Mouse (Mus musculus) midbrain, embryonic 14.5 days (tissue): ENCODE measurements around the gene Plxna2. TPM values are rescaled to one million over a fixed set of nuclear protein-coding genes. Genes with fewer than 3 reads are reported as not detected.

Experiments
- ATAC-seq: fragments of 200-750 bp; cut with Nextera tagmentation; 2 replicates; pipeline ENCODE4 v1.8.0; 2017; ENCODE audit warnings: moderate number of reproducible peaks, moderate library complexity; ENCODE audit not compliant: low FRiP score, low TSS enrichment
- DNase-seq: peaks from one replicate; pipeline ENCODE4 v3.0.0-alpha.2; 2015
- H3K27ac ChIP-seq: fragments of 300-500 bp; sonication (generic); replicated peaks from 2 replicates; pipeline ENCODE4 v1.5.1; 2014; ENCODE audit warnings: mild to moderate bottlenecking, low read depth, low read length, moderate library complexity
- H3K27me3 ChIP-seq: fragments of 300-500 bp; sonication (generic); 2 replicates; pipeline ENCODE4 v1.6.1; 2014; ENCODE audit warnings: low read length, control low read depth, mixed read lengths; ENCODE audit not compliant: control insufficient read depth, insufficient read depth
- H3K36me3 ChIP-seq: fragments of 300-500 bp; sonication (generic); 2 replicates; pipeline ENCODE4 v1.6.1; 2014; ENCODE audit warnings: low read length, control low read depth; ENCODE audit not compliant: control insufficient read depth, insufficient read depth
- H3K4me1 ChIP-seq: fragments of 300-500 bp; sonication (generic); 2 replicates; pipeline ENCODE4 v1.6.1; 2014; ENCODE audit warnings: mild to moderate bottlenecking, antibody characterized with exemption, low read length, control low read depth; ENCODE audit not compliant: control insufficient read depth, insufficient read depth
- H3K4me2 ChIP-seq: fragments of 300-500 bp; sonication (generic); 2 replicates; pipeline ENCODE4 v1.6.1; 2014; ENCODE audit warnings: mild to moderate bottlenecking, low read length, moderate library complexity
- H3K4me3 ChIP-seq: fragments of 300-500 bp; sonication (generic); replicated peaks from 2 replicates; pipeline ENCODE4 v1.5.1; 2014; ENCODE audit warnings: low read depth, low read length
- H3K9ac ChIP-seq: fragments of 300-500 bp; sonication (generic); replicated peaks from 2 replicates; pipeline ENCODE4 v1.6.1; 2014; ENCODE audit warnings: mild to moderate bottlenecking, low read length, moderate library complexity
- H3K9me3 ChIP-seq: fragments of 300-500 bp; sonication (generic); 2 replicates; pipeline ENCODE4 v1.6.1; 2016; ENCODE audit warnings: low read length, control low read depth, mixed read lengths; ENCODE audit not compliant: control insufficient read depth
- WGBS: fragments of 180-500 bp; shearing (Covaris S2); extraction: QIAGEN DNeasy Blood & Tissue Kit; methylation state at CpG from one replicate; pipeline ENCODE4 v1.1.7; 2014; 5-methylcytosine and 5-hydroxymethylcytosine counted together
- polyA plus RNA-seq: library from polyadenylated mRNA; unstranded; fragments of >200 nt; fragmentation: Nextera tagmentation; extraction: Ambion mirVana; gene quantifications from 2 replicates; pipeline ENCODE4 v1.2.1, GENCODE M21; 2014

Plxna2 gene
- polyA plus RNA-seq, 1 experiment from 2014 or later = 24.1 TPM

DNA sequence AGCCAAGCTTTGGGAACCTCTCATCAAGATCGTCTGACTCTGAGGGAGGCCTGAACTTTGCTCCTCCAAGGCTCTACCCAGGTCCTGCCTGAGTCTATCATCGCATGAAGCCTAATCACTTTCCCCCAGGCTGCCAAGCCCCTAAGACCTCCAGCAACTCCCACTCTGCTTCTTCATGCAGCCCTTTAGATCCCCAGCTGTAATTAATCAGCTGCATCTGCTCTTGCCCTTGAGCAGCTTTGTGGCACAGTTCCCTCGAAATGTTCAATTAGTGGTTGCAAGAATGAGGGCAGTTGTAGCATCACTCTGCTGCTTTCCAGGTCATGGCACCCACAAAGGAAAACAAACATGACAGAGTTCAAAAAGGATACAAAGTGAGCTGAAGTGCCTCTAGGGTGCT, 155.9 kb downstream of the Plxna2 start:
- no peak overlapping the region for H3K4me2 ChIP-seq
- H3K9ac ChIP-seq = no peak overlapping the region
- H3K36me3 ChIP-seq = peaks cover 14% of the 10 kb centered on the region
- H3K27ac ChIP-seq = no peak overlapping the region
- DNase-seq (no peak), ATAC-seq (no peak)
- H3K4me3 ChIP-seq = no peak overlapping the region
- no peaks in the 10 kb centered on the region for H3K4me1 ChIP-seq
- H3K9me3 ChIP-seq = no peaks in the 10 kb centered on the region
- H3K27me3 ChIP-seq = no peaks in the 10 kb centered on the region
- 50% methylated on average over 3 of the region's 3 CpGs for WGBS

DNA sequence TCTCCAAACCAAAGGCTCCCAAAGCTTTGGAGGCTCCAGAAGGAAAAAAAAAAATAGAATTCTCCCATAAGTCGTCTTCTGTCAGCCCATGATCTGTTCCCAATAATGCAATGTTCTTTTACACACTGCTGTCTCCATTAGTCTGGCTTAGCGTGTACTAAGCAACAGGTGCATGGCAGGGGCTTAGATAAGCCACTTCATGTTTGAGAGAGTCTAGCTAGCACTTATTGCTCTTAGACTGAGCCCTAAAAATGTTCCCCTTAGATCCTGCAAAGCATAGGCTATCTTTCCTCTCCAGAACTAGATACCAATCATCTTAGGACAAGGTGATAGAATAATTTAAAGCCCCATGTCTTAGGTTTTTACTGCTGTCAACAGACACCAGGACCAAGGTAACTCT, 156.3 kb downstream of the Plxna2 start:
- Histone ChIP-seq H3K36me3 (peaks cover 12% of the 10 kb centered on the region), H3K4me3 (no peak overlapping the region), H3K9me3 (no peaks in the 10 kb centered on the region), H3K4me1 (no peaks in the 10 kb centered on the region), H3K9ac (no peak overlapping the region), H3K4me2 (no peak overlapping the region), H3K27ac (no peak overlapping the region), H3K27me3 (no peaks in the 10 kb centered on the region)
- ATAC-seq (no peak), DNase-seq (no peak)
- WGBS = 88% methylated on average over 2 of the region's 2 CpGs

DNA sequence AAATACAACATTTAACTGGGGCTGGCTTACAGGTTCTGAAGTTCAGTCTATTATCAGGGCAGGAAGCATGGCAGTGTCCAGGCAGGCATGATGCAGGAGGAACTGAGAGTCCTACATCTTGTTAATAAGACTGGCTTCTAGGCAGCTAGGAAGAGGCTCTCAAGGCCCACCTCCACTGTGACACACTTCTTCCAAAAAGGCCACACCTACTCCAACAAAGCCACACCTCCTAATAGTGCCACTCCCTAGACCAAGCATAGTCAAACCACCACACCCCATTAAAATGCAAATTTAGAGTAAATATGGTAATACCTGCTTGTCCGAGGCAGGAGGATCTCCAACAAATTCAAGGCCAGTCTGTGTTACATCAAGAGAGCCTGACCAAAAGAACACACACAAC, 156.7 kb downstream of the Plxna2 start:
- no peak for ATAC-seq
- no peak overlapping the region for H3K27ac ChIP-seq
- H3K36me3 ChIP-seq = peaks cover 9% of the 10 kb centered on the region
- no peak overlapping the region for H3K4me3 ChIP-seq
- no peak overlapping the region for H3K9ac ChIP-seq
- no peak for DNase-seq
- H3K4me1 ChIP-seq = no peaks in the 10 kb centered on the region
- no peak overlapping the region for H3K4me2 ChIP-seq
- H3K27me3 ChIP-seq = no peaks in the 10 kb centered on the region
- 81% methylated on average over 1 of the region's 1 CpGs for WGBS
- H3K9me3 ChIP-seq = no peaks in the 10 kb centered on the region

DNA sequence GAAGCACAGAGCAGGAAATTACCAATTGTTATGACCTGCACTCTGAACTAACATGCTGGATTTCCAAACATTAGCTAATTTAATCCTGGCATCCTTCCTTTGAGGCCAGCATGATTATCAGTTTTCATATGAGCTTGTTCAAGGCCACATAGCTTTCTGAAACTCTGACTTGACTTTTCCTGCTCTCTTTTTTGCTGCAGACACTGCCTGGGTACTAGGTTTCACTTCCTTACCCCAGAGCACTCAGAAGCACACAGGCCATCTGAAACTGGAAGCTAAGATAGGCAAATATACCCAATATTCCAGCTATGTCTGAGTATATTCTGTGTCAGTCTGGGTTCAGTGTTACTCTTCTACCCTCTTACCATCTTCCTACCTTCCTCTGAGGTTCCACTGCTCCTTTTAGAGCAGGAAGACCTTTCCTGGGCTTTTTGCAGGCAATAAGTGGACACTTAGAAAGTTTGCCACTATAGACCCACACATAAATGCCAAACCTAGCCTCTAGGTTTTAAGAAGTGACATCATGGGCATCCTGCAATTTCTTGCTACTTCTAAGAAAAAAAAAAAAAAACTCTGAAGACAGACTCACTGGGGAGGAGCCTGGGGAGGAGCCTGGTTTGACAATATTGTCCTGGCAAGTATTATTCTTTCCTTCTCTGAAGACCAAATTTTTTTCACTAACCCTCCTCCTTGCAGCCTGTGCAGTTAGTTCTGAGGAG, 157.8 kb downstream of the Plxna2 start:
- no peaks in the 10 kb centered on the region for H3K9me3 ChIP-seq
- no peak for ATAC-seq

DNA sequence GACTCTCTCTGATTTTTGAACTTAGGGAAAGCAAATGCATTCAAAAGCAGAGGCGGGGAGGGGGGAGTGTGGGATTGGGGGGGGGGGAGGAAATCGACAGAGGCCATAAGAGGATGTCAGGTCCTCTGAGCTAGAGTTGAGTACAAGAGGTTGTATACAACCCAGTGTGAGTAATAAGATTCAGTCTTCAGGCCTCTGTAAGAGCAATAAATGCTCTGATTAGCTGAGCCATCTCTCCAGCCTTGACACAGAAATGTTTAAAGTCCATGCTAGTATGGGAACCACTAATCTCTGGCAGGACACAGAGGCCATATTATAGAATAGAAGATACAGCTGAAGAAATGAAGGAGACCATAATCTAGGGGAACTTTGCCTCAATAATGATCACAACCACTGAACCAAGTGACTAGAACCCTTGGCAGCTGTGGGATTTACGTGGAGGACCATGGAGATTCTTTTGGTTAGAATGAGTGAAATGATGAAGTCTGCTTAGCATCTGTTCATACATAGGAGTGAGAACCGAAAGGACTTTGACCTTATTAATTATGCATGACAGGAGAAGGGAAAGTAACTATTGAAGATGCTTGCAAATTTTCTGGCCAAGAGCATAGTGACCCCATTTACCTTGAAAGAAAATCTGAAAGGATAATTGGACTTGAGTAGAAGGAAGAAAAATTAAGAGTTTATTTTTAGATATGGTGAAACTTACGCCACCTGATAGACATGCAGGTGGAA, 158.7 kb downstream of the Plxna2 start:
- WGBS = 89% methylated on average over 5 of the region's 5 CpGs
- Histone ChIP-seq H3K27me3 (no peaks in the 10 kb centered on the region), H3K36me3 (peaks cover 12% of the 10 kb centered on the region), H3K4me3 (no peak overlapping the region), H3K9me3 (no peaks in the 10 kb centered on the region), H3K4me2 (no peak overlapping the region), H3K9ac (no peak overlapping the region), H3K4me1 (no peaks in the 10 kb centered on the region), H3K27ac (no peak overlapping the region)
- DNase-seq = no peak
- ATAC-seq = no peak

More for the DNA sequence above, 157.8 kb downstream of the Plxna2 start:
- Histone ChIP-seq H3K4me1 (no peaks in the 10 kb centered on the region), H3K36me3 (peaks cover 9% of the 10 kb centered on the region), H3K9ac (no peak overlapping the region), H3K4me2 (no peak overlapping the region), H3K27me3 (no peaks in the 10 kb centered on the region), H3K4me3 (no peak overlapping the region), H3K27ac (no peak overlapping the region)
- no peak for DNase-seq

DNA sequence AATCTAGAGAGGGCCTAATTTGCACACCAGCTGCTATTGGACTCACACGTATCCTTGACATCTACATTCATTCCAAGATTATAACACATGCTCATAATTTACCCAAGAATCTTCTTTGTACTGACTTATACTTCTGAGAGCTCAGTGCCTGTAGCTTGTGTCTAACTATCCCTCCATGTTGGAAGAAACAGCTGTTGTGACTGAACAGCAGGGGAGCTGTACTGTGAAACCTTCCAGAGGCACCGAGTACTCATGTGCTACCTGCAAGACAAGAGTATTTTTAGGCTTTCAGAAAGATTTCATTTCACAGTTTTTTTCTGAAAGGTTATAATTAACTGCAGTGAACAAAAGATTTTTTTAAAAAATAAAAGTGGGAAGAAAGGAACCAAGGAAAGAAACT, 159.6 kb downstream of the Plxna2 start:
- no peak for ATAC-seq
- 84% methylated on average over 2 of the region's 2 CpGs for WGBS
- no peak overlapping the region for H3K4me3 ChIP-seq
- H3K9ac ChIP-seq = no peak overlapping the region
- H3K4me1 ChIP-seq = no peaks in the 10 kb centered on the region
- no peak for DNase-seq
- no peaks in the 10 kb centered on the region for H3K9me3 ChIP-seq
- H3K4me2 ChIP-seq = no peak overlapping the region
- no peaks in the 10 kb centered on the region for H3K27me3 ChIP-seq
- H3K27ac ChIP-seq = no peak overlapping the region
- H3K36me3 ChIP-seq = peaks cover 15% of the 10 kb centered on the region

DNA sequence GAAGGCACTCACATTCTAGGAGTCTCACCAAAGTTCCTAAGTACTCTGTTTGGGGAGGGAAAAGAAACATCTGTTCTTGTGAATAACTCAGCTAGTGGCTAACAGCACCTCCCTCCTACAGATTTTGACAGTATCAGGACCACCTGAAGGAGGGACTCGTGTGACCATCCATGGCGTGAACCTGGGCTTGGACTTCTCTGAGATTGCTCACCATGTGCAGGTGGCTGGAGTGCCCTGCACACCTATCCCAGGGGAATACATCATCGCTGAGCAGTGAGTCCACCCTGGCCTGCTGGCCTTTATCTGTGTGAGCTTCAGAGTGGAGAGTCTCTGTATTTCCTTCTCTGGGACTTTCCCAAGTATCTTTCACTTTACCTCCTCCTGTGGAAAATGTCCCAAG, 162.4 kb downstream of the Plxna2 start:
- ATAC-seq = no peak
- WGBS = 88% methylated on average over 3 of the region's 3 CpGs
- no peaks in the 10 kb centered on the region for H3K4me1 ChIP-seq

DNA sequence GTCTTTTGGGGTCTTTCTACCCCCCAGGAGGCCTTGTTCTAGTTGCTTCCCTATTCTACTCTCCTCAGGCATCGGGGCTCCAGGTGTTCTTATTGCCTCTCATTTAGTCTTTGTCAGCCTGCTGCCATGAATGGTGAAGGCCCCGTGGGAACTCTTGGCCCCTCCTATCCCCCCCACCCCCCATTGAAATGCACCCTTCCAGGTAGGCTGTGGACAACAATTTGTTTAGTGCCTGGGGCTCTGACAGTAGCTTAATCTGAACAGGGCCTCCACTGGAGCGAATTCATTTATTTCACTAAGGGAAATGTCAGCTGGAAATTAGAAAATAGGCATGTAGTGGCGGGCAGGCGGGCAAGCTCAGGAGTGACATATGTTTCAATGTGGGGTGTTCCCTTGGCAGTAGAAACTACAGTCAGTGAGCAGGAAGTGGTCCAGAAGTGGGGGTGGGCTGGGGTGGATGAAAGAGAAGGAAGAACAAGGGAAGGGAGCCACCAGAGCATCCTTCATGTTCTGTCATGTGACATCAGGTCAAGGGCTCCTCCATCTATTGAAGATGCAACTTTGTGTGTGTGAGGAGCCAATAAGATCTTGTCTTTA, 162.9 kb downstream of the Plxna2 start:
- Histone ChIP-seq H3K4me1 (no peaks in the 10 kb centered on the region), H3K4me3 (no peak overlapping the region), H3K27ac (no peak overlapping the region), H3K27me3 (no peaks in the 10 kb centered on the region), H3K4me2 (no peak overlapping the region), H3K36me3 (peaks cover 15% of the 10 kb centered on the region), H3K9me3 (no peaks in the 10 kb centered on the region), H3K9ac (no peak overlapping the region)
- ATAC-seq (no peak; the same call in 1 of the 2 replicates), DNase-seq (no peak)
- 53% methylated on average over 5 of the region's 5 CpGs for WGBS

More for the DNA sequence above, 162.4 kb downstream of the Plxna2 start:
- Histone ChIP-seq H3K36me3 (peaks cover 18% of the 10 kb centered on the region), H3K4me3 (no peak overlapping the region), H3K9ac (no peak overlapping the region), H3K9me3 (no peaks in the 10 kb centered on the region), H3K27me3 (no peaks in the 10 kb centered on the region), H3K4me2 (no peak overlapping the region), H3K27ac (no peak overlapping the region)
- no peak for DNase-seq
